Mouse (Mus musculus): ENCODE data around the gene Vamp1. TPM values are rescaled to one million over a fixed set of nuclear protein-coding genes. Genes with fewer than 3 reads are reported as not detected.
A peak's percentile ranks its signal among the peaks of the same experiment; 100 is the strongest.
"Not testable (repeated sequence)": the region's sequence is repeated elsewhere in the genome, so short reads cannot be mapped to it uniquely, and the experiment has no call there.

Gene Vamp1
- polyA plus RNA-seq, 1 experiment from 2014 or later = 28.1 TPM

DNA sequence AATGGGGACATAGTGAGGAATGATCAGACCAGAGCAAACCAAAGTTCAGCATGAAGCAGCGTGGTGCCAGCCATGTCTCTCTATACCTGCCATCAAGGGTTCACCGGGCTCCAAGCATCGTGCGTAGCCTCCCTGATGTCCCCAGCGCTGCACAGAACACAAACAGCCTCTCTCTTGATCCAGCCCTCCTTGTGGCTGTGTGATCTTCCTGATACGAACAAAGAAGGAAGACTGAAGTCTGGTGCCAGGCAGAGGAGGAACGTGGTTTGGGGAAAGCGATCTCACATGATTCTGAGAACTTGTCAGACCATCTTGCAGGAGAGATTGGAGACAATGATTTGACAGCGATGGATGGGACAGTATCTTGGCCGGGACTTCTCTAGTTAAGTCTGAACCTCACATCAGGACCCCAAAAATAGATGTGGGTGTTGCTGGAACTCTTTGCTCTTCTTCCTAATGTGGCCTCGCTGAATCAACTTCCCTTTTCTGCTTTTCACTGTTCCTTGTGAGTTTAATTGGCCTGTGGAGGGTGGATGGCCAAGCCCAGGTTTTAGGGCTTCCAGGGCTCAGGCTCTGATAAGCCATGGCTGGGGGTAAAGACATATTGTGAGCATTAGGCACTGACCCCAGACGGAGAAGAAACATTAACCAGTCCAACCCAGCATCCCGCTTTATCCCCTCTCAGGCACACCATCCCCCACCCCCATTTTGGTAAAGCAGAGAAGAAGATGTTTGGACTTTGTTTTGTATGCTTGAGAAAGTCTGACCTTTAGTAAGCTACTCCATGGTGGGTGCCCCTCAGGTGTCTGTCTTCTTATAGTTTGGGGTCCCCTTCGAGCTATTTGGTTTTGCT lies 38.7 kb downstream of the Vamp1 start:
- Histone ChIP-seq H3K4me1 (replicated peaks) (no peaks in the 10 kb centered on the region), H3K27ac (replicated peaks) (no peak overlapping the region), H3K9me3 (no peaks in the 10 kb centered on the region), H3K9ac (no peak overlapping the region), H3K27me3 (no peaks in the 10 kb centered on the region), H3K36me3 (no peaks in the 10 kb centered on the region), H3K4me3 (no peak overlapping the region), H3K4me2 (no peak overlapping the region)
- no peak for ATAC-seq (ENCODE audit: low FRiP score, low read depth)
- WGBS = 79% methylated on average over 14 of the region's 14 CpGs

DNA sequence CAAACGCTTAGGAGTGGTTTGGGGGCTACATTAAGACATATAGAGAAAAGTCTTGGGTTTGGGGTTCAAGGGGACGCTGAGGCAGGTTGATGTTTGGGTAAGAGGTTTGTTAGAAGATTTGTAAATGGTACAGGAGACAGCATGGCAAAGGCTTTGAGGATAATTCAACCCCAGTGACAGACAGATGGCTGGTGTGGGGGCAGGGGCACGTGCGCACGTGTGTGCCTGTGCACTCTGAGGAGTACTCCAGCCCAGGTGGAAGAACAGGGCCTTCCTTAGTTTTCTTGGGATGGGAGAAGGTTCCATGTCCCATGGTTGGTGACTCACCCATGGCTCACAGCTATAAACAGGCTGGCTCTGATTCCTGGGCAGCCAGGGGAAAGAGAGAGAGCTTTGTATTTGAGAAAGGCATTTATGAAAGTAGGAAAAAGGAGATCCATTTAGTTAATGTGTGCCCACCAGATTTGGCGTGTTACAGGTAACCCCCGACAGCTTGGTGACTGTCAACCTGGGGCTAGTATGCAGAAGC lies 40.2 kb downstream of the Vamp1 start:
- H3K27me3 ChIP-seq = no peaks in the 10 kb centered on the region
- no peak for ATAC-seq (ENCODE audit: low FRiP score, low read depth)
- WGBS = 92% methylated on average over 7 of the region's 7 CpGs

DNA sequence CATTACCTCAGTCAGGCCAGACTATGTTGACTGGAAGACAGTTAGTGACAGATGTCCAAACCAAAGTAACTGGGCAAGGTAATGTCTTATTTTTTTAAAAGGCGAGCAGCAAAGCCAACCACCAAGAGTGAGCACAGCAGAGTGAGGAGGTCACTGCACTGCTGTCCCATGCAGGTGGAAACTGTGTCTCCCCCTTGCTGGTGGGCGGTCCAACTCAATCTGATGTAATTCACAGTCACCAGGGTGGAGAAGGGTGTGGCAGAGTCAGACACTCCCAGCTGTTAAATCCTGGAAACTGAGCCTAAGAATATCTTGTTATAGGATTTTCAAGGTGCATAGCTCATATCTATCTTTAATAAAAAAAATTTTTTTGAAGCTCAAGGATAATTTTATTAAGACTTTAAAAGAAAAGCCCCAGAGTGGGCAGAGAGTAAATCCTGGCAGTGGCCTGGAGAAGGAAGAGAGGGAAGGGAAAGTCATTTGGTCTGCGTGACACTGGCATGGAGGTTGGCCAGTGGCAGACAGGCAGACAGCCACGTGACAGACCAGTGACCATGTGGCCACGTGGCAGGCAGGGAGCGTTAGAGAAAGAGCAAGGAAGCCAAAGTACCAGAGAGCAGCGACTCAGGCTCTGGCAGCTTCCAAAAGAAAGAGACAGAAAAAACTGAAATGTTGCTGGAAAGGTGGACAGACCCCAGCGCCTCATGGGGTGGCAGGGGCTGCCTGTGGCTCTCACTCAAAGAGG lies 41.0 kb downstream of the Vamp1 start:
- no peaks in the 10 kb centered on the region for H3K27me3 ChIP-seq
- no peak for ATAC-seq (ENCODE audit: low FRiP score, low read depth)
- H3K9me3 ChIP-seq = no peaks in the 10 kb centered on the region
- H3K4me2 ChIP-seq = no peak overlapping the region
- H3K4me3 ChIP-seq = no peak overlapping the region
- H3K36me3 ChIP-seq = no peaks in the 10 kb centered on the region
- whole genome bisulfite sequencing = 86% methylated on average over 8 of the region's 8 CpGs
- no peak overlapping the region for H3K27ac ChIP-seq (replicated peaks)
- no peaks in the 10 kb centered on the region for H3K4me1 ChIP-seq (replicated peaks)
- H3K9ac ChIP-seq = no peak overlapping the region

More for the DNA sequence above, 40.2 kb downstream of the Vamp1 start:
- Histone ChIP-seq H3K9ac (no peak overlapping the region), H3K4me2 (no peak overlapping the region), H3K9me3 (no peaks in the 10 kb centered on the region), H3K27ac (replicated peaks) (no peak overlapping the region), H3K4me1 (replicated peaks) (no peaks in the 10 kb centered on the region), H3K36me3 (no peaks in the 10 kb centered on the region), H3K4me3 (no peak overlapping the region)

DNA sequence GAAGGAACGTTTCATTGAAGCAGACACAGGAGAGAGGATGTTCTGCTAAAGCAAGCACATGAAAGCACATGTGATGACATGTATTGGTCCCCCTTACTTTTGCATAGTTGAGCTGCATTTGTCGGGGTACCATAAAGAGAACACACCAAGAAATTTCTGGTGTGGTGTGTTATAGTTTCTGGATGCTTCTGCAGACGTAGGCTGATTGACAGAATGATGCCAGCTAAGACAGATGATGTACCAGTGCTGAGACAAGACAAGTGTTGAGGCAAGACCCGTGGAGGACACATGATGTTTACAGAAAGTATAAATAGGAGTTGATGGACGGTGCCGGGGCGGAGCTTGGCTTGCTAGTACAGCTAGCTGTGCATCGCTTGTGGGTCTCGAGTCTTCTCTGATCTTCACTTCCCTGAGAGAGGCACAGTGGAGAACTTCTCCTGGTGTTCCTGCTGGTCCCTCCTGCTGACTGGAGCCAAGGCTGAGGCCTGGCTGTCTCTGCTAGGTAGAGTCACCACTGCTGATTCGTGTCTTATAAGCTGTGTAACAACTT lies 44.7 kb downstream of the Vamp1 start:
- no peak overlapping the region for H3K9ac ChIP-seq
- 83% methylated on average over 10 of the region's 10 CpGs for WGBS
- no peaks in the 10 kb centered on the region for H3K9me3 ChIP-seq
- no peaks in the 10 kb centered on the region for H3K4me1 ChIP-seq (replicated peaks)
- no peaks in the 10 kb centered on the region for H3K36me3 ChIP-seq
- no peaks in the 10 kb centered on the region for H3K27me3 ChIP-seq
- no peak overlapping the region for H3K4me3 ChIP-seq
- no peak for ATAC-seq (ENCODE audit: low FRiP score, low read depth)
- no peak overlapping the region for H3K27ac ChIP-seq (replicated peaks)
- H3K4me2 ChIP-seq = no peak overlapping the region

DNA sequence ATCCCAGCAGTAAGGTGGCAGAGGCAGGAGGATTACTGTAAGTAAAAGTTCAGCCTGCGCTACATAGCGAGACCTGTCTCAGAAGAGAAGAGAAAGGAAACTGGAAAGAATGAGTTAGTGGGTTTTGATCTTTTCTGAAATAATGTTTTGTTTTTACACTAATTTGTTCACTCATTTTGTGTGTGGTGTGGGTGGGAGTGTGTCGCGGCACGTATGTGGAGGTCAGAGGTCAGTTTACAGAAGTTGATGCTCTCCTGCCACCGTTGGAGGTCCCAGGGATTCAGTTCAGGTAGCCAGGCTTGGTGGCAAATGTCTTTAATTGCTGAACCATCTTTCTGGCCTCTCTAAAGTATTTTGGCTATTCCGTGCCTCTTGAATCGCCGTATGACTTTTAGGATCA lies 48.9 kb downstream of the Vamp1 start:
- no peak for ATAC-seq (ENCODE audit: low FRiP score, low read depth)

DNA sequence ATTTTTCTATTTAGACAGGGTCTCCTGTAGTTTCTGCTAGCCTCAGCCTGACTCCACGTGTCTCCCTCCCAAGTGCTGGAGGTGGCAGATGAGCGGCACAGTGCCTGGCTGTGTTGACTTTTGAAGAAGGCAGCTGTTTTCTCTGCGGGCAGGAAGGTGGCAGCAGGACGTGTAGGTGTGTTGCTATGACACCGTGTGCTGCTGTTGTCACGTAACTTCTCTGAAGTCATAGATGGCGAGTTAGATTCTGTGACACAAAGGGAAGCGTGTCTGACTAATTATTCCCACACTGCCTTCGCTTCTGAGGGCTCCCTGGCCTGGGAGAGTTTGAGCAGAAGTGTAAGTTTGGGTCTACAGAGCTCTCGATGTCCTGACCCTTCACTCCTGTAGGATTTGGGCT lies 49.9 kb downstream of the Vamp1 start:
- H3K27me3 ChIP-seq = no peaks in the 10 kb centered on the region
- H3K9ac ChIP-seq = no peak overlapping the region
- no peaks in the 10 kb centered on the region for H3K9me3 ChIP-seq
- no peak overlapping the region for H3K4me3 ChIP-seq
- H3K36me3 ChIP-seq = no peaks in the 10 kb centered on the region
- ATAC-seq (ENCODE audit: low FRiP score, low read depth) = no peak
- H3K4me1 ChIP-seq (replicated peaks) = no peaks in the 10 kb centered on the region
- H3K27ac ChIP-seq (replicated peaks) = no peak overlapping the region
- no peak overlapping the region for H3K4me2 ChIP-seq
- WGBS = 45% methylated on average over 10 of the region's 10 CpGs

More for the DNA sequence above, 48.9 kb downstream of the Vamp1 start:
- Histone ChIP-seq H3K4me2 (no peak overlapping the region), H3K9me3 (no peaks in the 10 kb centered on the region), H3K27me3 (no peaks in the 10 kb centered on the region), H3K36me3 (no peaks in the 10 kb centered on the region), H3K9ac (no peak overlapping the region), H3K4me3 (no peak overlapping the region), H3K4me1 (replicated peaks) (no peaks in the 10 kb centered on the region), H3K27ac (replicated peaks) (no peak overlapping the region)
- whole genome bisulfite sequencing = 83% methylated on average over 9 of the region's 9 CpGs

DNA sequence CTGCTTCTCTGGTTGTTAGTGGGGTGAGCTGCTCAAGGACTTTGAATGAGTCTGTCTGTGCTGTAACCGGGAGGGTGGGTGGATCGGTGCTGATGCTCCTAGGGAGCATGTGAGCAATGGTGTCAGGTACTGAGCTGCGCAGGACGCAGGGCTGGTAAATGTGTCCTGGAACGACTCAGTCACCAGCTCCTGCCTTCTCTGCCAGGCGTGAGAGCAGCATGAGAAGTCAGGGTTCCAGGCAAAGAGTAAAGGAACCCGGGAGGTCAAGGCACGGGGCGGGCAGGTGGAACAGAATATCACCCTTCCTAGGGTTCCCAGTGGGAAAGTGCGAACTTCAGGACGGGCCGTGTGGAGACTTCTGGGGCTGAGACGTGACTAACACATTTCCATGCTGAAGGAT lies 50.7 kb downstream of the Vamp1 start:
- Histone ChIP-seq H3K4me1 (replicated peaks) (no peaks in the 10 kb centered on the region), H3K9me3 (no peaks in the 10 kb centered on the region), H3K4me2 (no peak overlapping the region), H3K36me3 (no peaks in the 10 kb centered on the region), H3K27ac (replicated peaks) (no peak overlapping the region), H3K27me3 (no peaks in the 10 kb centered on the region), H3K4me3 (no peak overlapping the region), H3K9ac (no peak overlapping the region)
- ATAC-seq (ENCODE audit: low FRiP score, low read depth) = no peak
- 73% methylated on average over 13 of the region's 13 CpGs for WGBS

DNA sequence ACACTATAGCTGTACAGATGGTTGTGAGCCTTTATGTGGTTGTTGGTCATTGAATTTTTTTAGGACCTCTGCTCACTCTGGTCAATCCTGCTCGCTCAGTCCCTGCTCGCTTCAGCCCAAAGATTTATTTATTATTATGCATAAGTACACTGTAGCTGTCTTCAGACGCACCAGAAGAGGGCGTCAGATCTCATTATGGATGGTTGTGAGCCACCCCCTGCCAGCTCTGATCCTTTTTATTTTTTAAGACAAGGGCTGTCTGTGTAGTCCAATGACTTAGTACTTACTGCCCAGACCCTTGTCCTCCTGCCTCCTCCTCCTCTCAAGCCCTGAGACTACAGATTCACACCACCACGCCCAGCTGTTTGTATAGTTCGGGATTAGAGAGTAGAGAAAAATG lies 51.2 kb downstream of the Vamp1 start:
- 63% methylated on average over 6 of the region's 6 CpGs for WGBS
- not testable (repeated sequence) for ATAC-seq (ENCODE audit: low FRiP score, low read depth); H3K27me3 ChIP-seq; H3K4me1 ChIP-seq (replicated peaks); H3K36me3 ChIP-seq; H3K4me2 ChIP-seq; H3K4me3 ChIP-seq; H3K9me3 ChIP-seq; H3K27ac ChIP-seq (replicated peaks); H3K9ac ChIP-seq

DNA sequence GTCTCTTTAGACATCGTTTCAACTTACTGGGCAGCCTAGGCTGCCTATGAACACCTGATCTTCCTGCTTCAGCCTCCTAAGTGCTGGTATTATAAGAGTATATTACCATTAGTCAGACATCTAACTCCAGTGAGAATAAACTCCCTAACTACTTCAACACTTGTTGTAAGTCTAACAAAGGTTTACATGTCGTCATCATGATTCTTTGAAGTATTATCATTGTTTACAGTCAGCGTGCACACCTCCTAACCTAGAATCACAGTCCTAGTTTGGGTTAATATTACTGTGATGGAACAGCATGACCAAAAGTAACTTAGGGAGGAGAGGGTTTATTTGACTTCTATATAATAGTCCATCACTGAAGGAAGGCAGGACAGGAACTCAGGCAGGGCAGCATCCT lies 52.1 kb downstream of the Vamp1 start:
- 90% methylated on average over 3 of the region's 3 CpGs for WGBS
- H3K4me1 ChIP-seq (replicated peaks) = peaks cover 4% of the 10 kb centered on the region
- no peak for ATAC-seq (ENCODE audit: low FRiP score, low read depth)
- H3K4me3 ChIP-seq = no peak overlapping the region
- no peaks in the 10 kb centered on the region for H3K27me3 ChIP-seq
- no peaks in the 10 kb centered on the region for H3K36me3 ChIP-seq
- no peak overlapping the region for H3K9ac ChIP-seq
- no peak overlapping the region for H3K4me2 ChIP-seq
- no peak overlapping the region for H3K27ac ChIP-seq (replicated peaks)
- H3K9me3 ChIP-seq = no peaks in the 10 kb centered on the region

DNA sequence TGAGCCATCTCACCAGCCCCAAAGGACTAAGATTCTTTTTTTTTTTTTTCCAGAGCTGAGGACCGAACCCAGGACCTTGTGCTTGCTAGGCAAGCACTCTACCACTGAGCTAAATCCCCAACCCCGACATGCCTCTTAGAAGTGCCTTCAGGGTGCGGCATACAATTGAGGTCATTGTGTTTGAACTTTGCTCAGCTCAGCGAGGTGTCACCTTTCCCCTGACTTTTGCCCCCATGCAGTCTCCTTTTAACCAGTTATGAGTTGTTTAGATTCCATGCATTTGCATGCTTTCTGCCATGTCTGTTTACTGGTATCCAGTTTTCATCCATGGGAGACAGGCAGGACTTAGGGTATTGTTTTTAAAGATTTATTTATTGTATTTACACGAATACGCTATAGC lies 53.4 kb downstream of the Vamp1 start:
- WGBS = 57% methylated on average over 6 of the region's 6 CpGs
- Histone ChIP-seq H3K27me3 (no peaks in the 10 kb centered on the region), H3K27ac (replicated peaks) (no peak overlapping the region), H3K36me3 (no peaks in the 10 kb centered on the region), H3K4me3 (no peak overlapping the region), H3K4me2 (no peak overlapping the region), H3K9ac (no peak overlapping the region), H3K9me3 (no peaks in the 10 kb centered on the region), H3K4me1 (replicated peaks) (peaks cover 4% of the 10 kb centered on the region)
- no peak for ATAC-seq (ENCODE audit: low FRiP score, low read depth)

DNA sequence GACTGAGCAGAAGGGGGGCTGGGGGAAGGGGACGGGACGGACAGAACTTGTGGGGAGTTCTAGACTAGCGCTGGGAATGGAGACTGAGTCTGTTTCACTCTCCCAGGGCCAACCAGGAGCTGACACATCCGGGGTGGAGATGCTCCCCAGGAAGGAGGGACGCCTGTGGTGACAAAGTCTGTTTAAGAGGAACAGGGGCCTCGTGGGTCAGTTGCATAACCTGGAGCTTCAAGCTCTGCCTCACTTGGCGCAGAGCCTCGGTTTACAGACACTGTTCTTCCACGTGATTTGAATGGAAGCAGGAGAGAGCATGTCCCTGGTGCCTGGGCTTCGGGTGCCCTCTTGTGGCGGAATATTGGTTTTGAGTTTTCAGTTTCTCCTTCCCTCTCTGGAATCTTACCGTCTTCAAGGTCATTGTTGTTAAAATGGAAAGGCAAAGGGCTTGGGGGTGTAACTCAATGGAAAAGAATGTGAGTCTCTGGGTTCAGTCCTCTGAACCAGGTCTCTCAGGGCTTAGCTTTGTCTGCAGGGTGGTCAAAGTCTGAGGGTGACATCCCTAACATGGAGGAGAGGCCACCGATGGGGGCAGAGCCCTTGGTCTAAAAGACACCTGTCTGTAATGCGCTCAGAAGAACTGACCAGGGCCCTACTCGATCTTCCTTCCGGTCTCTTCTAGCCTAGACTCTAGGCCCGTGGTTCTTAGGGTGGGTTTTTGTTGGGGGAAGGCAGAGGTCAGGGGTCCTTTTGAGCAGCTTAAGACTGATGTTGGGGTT lies 56.3 kb downstream of the Vamp1 start:
- H3K4me3 ChIP-seq = peak overlapping the region; percentile 16; the same call in 1 of the 2 replicates
- peak overlapping the region; percentile 50 for H3K4me2 ChIP-seq
- H3K36me3 ChIP-seq = no peaks in the 10 kb centered on the region
- peaks cover 4% of the 10 kb centered on the region for H3K4me1 ChIP-seq (replicated peaks)
- no peaks in the 10 kb centered on the region for H3K27me3 ChIP-seq
- no peak overlapping the region for H3K27ac ChIP-seq (replicated peaks)
- ATAC-seq (ENCODE audit: low FRiP score, low read depth) = peak; percentile 88
- H3K9me3 ChIP-seq = no peaks in the 10 kb centered on the region
- 19% methylated on average over 17 of the region's 17 CpGs for WGBS
- peak overlapping the region; percentile 20; the same call in 1 of the 2 replicates for H3K9ac ChIP-seq
